Comparison of ENCODE assay signal across 7 mouse cellular contexts in the genomic region with DNA sequence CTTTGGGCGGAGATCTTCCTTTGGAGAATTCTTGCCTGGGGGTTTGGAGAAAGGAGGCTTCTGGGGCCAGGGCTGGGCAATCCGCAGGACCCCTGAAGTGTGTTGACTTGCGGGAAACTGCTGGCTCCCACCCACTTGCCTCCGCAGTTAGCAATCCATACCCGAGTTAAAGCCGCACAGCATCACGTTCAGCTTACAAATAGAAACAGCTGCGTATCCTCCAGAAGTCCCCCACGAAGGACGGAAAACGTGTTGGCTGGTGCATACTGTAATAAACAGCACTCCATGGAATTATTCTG. TPM values are rescaled to one million over a fixed set of nuclear protein-coding genes. Genes with fewer than 3 reads are reported as not detected.
DNase-seq lines count a peak whose midpoint lies in the region; ATAC-seq and TF ChIP-seq lines count a peak whose summit lies in the region.

No protein-coding gene starts in this region.

- H3K9me3 ChIP-seq in lung, postnatal 0 days (ENCODE audit: low read length): no peaks in the 10 kb centered on the region
- no peaks in the 10 kb centered on the region for H3K9me3 ChIP-seq in limb, embryonic 11.5 days (ENCODE audit: control insufficient read depth, low read length)

- peak overlapping the region; percentile 97 for H3K4me3 ChIP-seq in lung, postnatal 0 days (ENCODE audit: low read depth, low read length)
- H3K4me3 ChIP-seq in embryonic fibroblast, embryonic 13.5 days (ENCODE audit: insufficient read depth, low read length): peak overlapping the region; percentile 67
- H3K4me3 ChIP-seq in limb, embryonic 11.5 days (ENCODE audit: low read depth, low read length): peak overlapping the region; percentile 68
- peak overlapping the region; percentile 77 for H3K4me3 ChIP-seq in small intestine, adult 2 months (ENCODE audit: low read depth, low read length)

- no peak for TF ChIP-seq CTCF in lung, postnatal 0 days (IDR thresholded peaks at IDR 0.05)
- TF ChIP-seq CTCF in embryonic fibroblast, embryonic 13.5 days (IDR thresholded peaks at IDR 0.05; ENCODE audit: borderline replicate concordance, insufficient read depth, low read length): no peak
- no peak for TF ChIP-seq CTCF in small intestine, adult 2 months (IDR thresholded peaks at IDR 0.05; ENCODE audit: extremely low read depth, insufficient read length, insufficient replicate concordance, low read depth, low read length)

- TF ChIP-seq EP300 in lung, postnatal 0 days (IDR thresholded peaks at IDR 0.05): no peak

- no peaks in the 10 kb centered on the region for H3K27me3 ChIP-seq in lung, postnatal 0 days (replicated peaks; ENCODE audit: insufficient read depth, low read length)
- no peaks in the 10 kb centered on the region for H3K27me3 ChIP-seq in limb, embryonic 11.5 days (ENCODE audit: control insufficient read depth, insufficient read depth, low read length)
- no peaks in the 10 kb centered on the region; the same call in 1 of the 2 replicates for H3K27me3 ChIP-seq in small intestine, adult 2 months (ENCODE audit: control insufficient read depth, insufficient read depth, low read length)

- TF ChIP-seq POLR2A in embryonic fibroblast, embryonic 13.5 days (IDR thresholded peaks at IDR 0.05; ENCODE audit: low read depth, low read length): no peak; the same call in 1 of the 2 replicates
- TF ChIP-seq POLR2A in small intestine, adult 2 months (IDR thresholded peaks at IDR 0.05; ENCODE audit: low read depth, low read length): no peak

- DNase-seq in lung, postnatal 0 days (ENCODE audit: low spot score): no peak
- no peak for DNase-seq in lung, postnatal 14 days
- DNase-seq in limb, embryonic 11.5 days (ENCODE audit: low spot score): no peak
- DNase-seq in MN1 (ENCODE audit: low spot score): no peak
- no peak for DNase-seq in ovary, postnatal 10 days (ENCODE audit: low spot score)

- peaks cover 8% of the 10 kb centered on the region for H3K4me1 ChIP-seq in lung, postnatal 0 days (ENCODE audit: insufficient read depth, low read depth, low read length)
- H3K4me1 ChIP-seq in embryonic fibroblast, embryonic 13.5 days (ENCODE audit: control insufficient read depth, insufficient read depth, low read length): no peaks in the 10 kb centered on the region; the same call in 1 of the 2 replicates
- H3K4me1 ChIP-seq in limb, embryonic 11.5 days (ENCODE audit: control insufficient read depth, insufficient read depth, low read length): 0 out of 2 replicates have a peak, but pooled peaks cover 6% of the 10 kb centered on the region
- peaks cover 5% of the 10 kb centered on the region; the same call in 1 of the 2 replicates for H3K4me1 ChIP-seq in small intestine, adult 2 months (ENCODE audit: control insufficient read depth, insufficient read depth, insufficient read length, low read length)

- H3K4me2 ChIP-seq in lung, postnatal 0 days (replicated peaks; ENCODE audit: low read depth, low read length): peak overlapping the region; percentile 86
- H3K4me2 ChIP-seq in limb, embryonic 11.5 days (ENCODE audit: low read depth, severe bottlenecking): peak overlapping the region; percentile 85

- peak overlapping the region; percentile 96 for H3K27ac ChIP-seq in lung, postnatal 0 days (ENCODE audit: low read length)
- peak overlapping the region; percentile 85 for H3K27ac ChIP-seq in embryonic fibroblast, embryonic 13.5 days (ENCODE audit: insufficient read depth, low read length)
- H3K27ac ChIP-seq in limb, embryonic 11.5 days (replicated peaks; ENCODE audit: low read depth, low read length): peak overlapping the region; percentile 89
- peak overlapping the region; percentile 86 for H3K27ac ChIP-seq in small intestine, adult 2 months (ENCODE audit: insufficient read depth, low read depth, low read length)

- under 1% methylated on average over 11 of the region's 11 CpGs for WGBS in lung, postnatal 0 days
- WGBS in limb, embryonic 11.5 days: under 1% methylated on average over 11 of the region's 11 CpGs
- WGBS in small intestine, adult 2 months: under 1% methylated on average over 11 of the region's 11 CpGs

- ATAC-seq in lung, postnatal 0 days: no peak
- ATAC-seq in limb, embryonic 11.5 days (ENCODE audit: insufficient number of reproducible peaks, low FRiP score, low TSS enrichment, low read depth): no peak

- peak overlapping the region; percentile 54 for H3K9ac ChIP-seq in lung, postnatal 0 days (replicated peaks; ENCODE audit: low read depth)
- H3K9ac ChIP-seq in limb, embryonic 11.5 days (ENCODE audit: low read length): peak overlapping the region; percentile 61

- H3K36me3 ChIP-seq in lung, postnatal 0 days (ENCODE audit: insufficient read depth, low read length): no peaks in the 10 kb centered on the region
- no peaks in the 10 kb centered on the region for H3K36me3 ChIP-seq in limb, embryonic 11.5 days (ENCODE audit: control insufficient read depth, insufficient read depth, low read length)
- no peaks in the 10 kb centered on the region for H3K36me3 ChIP-seq in small intestine, adult 2 months (ENCODE audit: control insufficient read depth, insufficient read depth, low read length)

RNA-seq across cellular contexts. Expression of gene Ralbp1, which starts 0.3 kb away (rescaled TPM):
- polyA plus RNA-seq in lung, postnatal 0 days (2015; fragmentation: Nextera tagmentation; extraction: Ambion mirVana): 151 and 155 TPM in 2 replicates
- polyA plus RNA-seq in embryonic fibroblast, embryonic 13.5 days (2011; ENCODE audit: insufficient read length, low read depth, missing spikeins): 34.8 and 36.0 TPM in 2 replicates
- polyA plus RNA-seq in limb, embryonic 11.5 days (2014; fragmentation: Nextera tagmentation; extraction: Ambion mirVana): 52.6 and 55.2 TPM in 2 replicates
- 17.5 and 34.1 TPM in 2 replicates for polyA plus RNA-seq in small intestine, adult 2 months (2012; rRNA removed)
